Mouse (Mus musculus): ENCODE measurements around the gene Hgd. TPM values are rescaled to one million over a fixed set of nuclear protein-coding genes. Genes with fewer than 3 reads are reported as not detected.

The Hgd gene
- polyA plus RNA-seq, 1 experiment from 2014 or later, result 51.7 TPM

DNA sequence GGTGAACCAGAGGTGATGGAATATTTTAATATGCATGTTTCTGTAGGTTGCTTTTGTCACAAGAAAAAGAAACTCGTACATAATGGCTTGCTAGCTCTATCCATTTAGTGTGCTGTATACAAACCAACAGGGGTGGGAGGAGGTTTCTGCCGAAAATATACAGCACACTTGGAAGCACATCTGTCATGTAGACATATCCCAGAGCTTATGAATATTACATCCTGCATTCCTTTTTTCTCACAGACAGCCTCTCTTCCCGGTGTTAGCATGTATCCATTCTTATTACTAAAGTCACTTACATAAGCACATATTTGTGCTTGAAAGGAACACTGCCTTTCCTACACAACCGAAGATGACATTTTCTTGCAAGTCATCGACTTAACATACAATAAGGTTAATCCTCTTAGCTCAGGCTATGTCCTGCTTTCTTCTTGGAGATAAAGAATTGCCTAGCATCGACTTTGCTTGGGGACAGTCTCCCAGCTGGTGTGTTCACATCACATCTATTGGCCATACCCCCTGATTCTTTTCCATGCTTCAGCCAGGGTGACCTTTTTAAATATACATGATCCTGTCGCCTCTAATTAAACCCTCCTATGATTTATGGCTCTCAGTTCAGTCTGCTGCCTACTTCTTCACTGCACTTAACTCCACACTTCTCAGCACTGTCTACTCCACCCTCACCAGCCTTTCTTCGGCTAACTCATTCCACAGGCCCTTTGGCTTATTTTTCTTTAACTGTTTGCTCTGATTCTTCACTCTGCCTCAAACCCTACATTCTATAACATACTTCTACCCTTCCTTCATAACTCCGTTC lies 83.9 kb downstream of the Hgd start:
- no peak for TF ChIP-seq CTCF (IDR thresholded peaks at IDR 0.05; ENCODE audit: low read depth)
- DNase-seq (ENCODE audit: low spot score), result no peak
- Histone ChIP-seq H3K27me3 (ENCODE audit: insufficient read depth, low read length) (no peaks in the 10 kb centered on the region), H3K4me3 (replicated peaks; ENCODE audit: low read depth, low read length) (no peak overlapping the region), H3K4me1 (replicated peaks; ENCODE audit: insufficient read depth, low read length) (no peaks in the 10 kb centered on the region), H3K9me3 (replicated peaks; ENCODE audit: low read length) (no peaks in the 10 kb centered on the region), H3K27ac (no peak overlapping the region), H3K4me2 (ENCODE audit: low read length) (no peak overlapping the region), H3K36me3 (ENCODE audit: insufficient read depth, low read length) (no peaks in the 10 kb centered on the region), H3K9ac (ENCODE audit: low read depth, low read length) (no peak overlapping the region)
- 76% methylated on average over 9 of the region's 9 CpGs for WGBS
- ATAC-seq (replicated peaks; ENCODE audit: low FRiP score, low read depth), result no peak

DNA sequence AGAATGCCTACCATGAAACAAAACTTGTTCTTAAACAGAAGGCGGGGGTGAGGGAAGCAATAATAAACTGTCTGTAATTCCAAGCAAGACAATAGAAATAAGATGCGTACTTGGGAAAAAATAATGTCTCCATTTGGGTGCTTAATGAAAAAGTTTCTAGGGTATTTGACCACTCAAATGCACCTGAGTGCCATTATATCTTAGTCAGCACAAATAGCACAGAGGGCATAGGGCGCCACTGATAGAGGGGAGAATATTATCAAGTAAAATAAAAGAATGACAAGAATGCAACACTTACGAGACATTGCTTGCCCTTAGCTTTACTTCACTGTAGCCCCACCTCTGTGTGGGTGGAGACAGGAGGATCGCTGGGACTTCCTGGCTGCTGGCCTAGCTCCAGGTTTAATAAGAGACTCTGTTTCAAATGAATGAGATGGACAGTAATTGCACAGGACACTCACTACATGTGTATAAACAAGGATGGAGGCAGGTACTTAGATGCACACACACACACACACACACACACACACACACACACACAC lies 85.5 kb downstream of the Hgd start:
- Histone ChIP-seq H3K27ac (no peak overlapping the region), H3K9me3 (replicated peaks; ENCODE audit: low read length) (no peaks in the 10 kb centered on the region), H3K4me1 (replicated peaks; ENCODE audit: insufficient read depth, low read length) (no peaks in the 10 kb centered on the region), H3K27me3 (ENCODE audit: insufficient read depth, low read length) (no peaks in the 10 kb centered on the region), H3K36me3 (ENCODE audit: insufficient read depth, low read length) (no peaks in the 10 kb centered on the region), H3K4me3 (replicated peaks; ENCODE audit: low read depth, low read length) (no peak overlapping the region), H3K9ac (ENCODE audit: low read depth, low read length) (no peak overlapping the region), H3K4me2 (ENCODE audit: low read length) (no peak overlapping the region)
- DNase-seq (ENCODE audit: low spot score) (no peak), ATAC-seq (replicated peaks; ENCODE audit: low FRiP score, low read depth) (no peak)
- TF ChIP-seq CTCF (IDR thresholded peaks at IDR 0.05; ENCODE audit: low read depth), result no peak
- WGBS, result 59% methylated on average over 5 of the region's 5 CpGs

DNA sequence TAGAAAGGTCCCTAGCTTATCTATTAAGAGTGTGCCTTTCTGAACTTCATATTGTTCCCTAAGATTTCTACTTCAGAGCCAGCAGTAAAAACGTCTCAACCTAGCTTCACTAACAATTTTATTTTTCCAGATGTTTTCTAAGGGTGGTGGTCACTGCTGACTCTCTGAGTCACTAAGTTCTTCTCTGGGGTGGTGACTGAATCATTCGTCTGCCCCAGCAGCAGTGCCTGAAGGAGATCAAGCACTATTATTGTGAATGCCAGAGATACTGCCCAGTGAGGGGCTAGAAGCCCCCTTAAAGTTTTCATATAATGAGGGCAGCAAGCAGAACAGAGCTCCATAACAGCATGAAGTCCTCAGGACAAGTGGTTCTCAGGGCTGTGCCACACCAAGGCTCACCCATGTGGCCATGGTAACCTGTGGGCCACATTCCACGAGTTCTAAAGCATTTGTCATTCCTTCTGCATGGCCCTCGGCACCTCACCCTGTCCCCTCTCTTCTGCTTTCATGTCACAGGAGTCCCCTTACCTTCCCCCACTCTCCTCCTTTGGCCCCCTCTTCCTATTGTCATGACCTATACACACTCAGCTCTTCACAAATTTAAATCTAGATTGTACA lies 90.8 kb downstream of the Hgd start:
- Histone ChIP-seq H3K4me3 (replicated peaks; ENCODE audit: low read depth, low read length) (no peak overlapping the region), H3K9me3 (replicated peaks; ENCODE audit: low read length) (no peaks in the 10 kb centered on the region), H3K27ac (no peak overlapping the region), H3K9ac (ENCODE audit: low read depth, low read length) (no peak overlapping the region), H3K4me2 (ENCODE audit: low read length) (no peak overlapping the region), H3K4me1 (replicated peaks; ENCODE audit: insufficient read depth, low read length) (no peaks in the 10 kb centered on the region), H3K27me3 (ENCODE audit: insufficient read depth, low read length) (no peaks in the 10 kb centered on the region), H3K36me3 (ENCODE audit: insufficient read depth, low read length) (no peaks in the 10 kb centered on the region)
- ATAC-seq (replicated peaks; ENCODE audit: low FRiP score, low read depth) (no peak), DNase-seq (ENCODE audit: low spot score) (no peak)
- no peak for TF ChIP-seq CTCF (IDR thresholded peaks at IDR 0.05; ENCODE audit: low read depth)
- WGBS, result 36% methylated on average over 4 of the region's 4 CpGs

DNA sequence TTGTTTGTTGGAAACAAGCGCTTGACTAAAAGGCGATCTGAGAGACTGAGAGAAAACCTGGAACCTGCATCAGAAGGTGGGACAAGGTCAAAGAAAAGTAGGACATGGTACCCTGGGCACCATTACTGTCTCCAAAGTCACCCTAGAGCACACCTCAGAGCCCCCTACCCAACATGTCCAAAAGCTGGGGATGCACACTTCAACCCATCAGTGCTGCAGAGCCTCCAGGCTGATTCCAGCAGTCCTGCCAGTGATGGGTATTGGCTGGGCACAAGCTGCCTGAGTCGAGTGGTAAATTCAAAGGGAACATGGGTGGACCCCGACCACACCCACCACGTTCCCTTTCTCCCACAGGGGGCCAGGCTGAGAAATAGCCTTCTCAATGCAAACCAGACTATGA lies 95.4 kb downstream of the Hgd start:
- ATAC-seq (replicated peaks; ENCODE audit: low FRiP score, low read depth) (no peak), DNase-seq (ENCODE audit: low spot score) (no peak)
- Histone ChIP-seq H3K27ac (no peak overlapping the region), H3K4me1 (replicated peaks; ENCODE audit: insufficient read depth, low read length) (0 out of 2 replicates have a peak, but pooled peaks cover 9% of the 10 kb centered on the region), H3K36me3 (ENCODE audit: insufficient read depth, low read length) (no peaks in the 10 kb centered on the region), H3K9me3 (replicated peaks; ENCODE audit: low read length) (no peaks in the 10 kb centered on the region), H3K27me3 (ENCODE audit: insufficient read depth, low read length) (no peaks in the 10 kb centered on the region), H3K4me3 (replicated peaks; ENCODE audit: low read depth, low read length) (no peak overlapping the region), H3K4me2 (ENCODE audit: low read length) (no peak overlapping the region), H3K9ac (ENCODE audit: low read depth, low read length) (no peak overlapping the region)
- WGBS, result 88% methylated on average over 5 of the region's 5 CpGs
- no peak for TF ChIP-seq CTCF (IDR thresholded peaks at IDR 0.05; ENCODE audit: low read depth)

DNA sequence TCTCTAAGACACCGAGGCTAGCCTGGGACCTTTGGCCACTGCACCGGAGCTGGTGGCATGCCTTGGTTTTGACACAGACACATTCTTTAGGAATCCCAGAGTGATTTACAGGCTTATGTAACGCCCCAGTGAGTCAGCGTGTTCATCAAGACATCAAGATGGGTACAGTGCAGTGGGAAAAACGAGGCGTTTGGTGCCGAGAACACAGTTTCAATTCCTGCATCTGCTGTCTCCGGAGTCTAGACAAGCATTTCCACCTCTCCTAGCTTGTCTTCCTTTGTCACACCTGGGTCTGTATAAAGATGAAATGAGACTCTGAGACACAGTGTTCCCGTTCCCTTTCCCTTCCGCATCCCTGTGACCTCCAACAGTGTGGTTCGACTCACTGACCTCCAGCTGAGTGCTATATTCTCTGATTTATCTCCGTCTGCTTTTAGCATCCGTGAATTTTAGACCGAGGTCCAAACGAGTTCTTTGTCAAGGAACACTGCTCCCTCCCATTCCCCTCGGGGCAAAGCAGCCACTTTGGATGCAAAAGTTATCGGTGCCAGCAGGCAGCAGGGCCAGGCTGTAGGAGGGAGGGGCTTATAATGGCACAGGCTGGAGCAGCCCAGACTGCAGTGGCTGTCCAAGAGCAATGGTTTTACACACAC lies 96.2 kb downstream of the Hgd start:
- Histone ChIP-seq H3K4me2 (ENCODE audit: low read length) (peak overlapping the region; percentile 39), H3K4me1 (replicated peaks; ENCODE audit: insufficient read depth, low read length) (0 out of 2 replicates have a peak, but pooled peaks cover 9% of the 10 kb centered on the region), H3K9ac (ENCODE audit: low read depth, low read length) (no peak overlapping the region), H3K4me3 (replicated peaks; ENCODE audit: low read depth, low read length) (no peak overlapping the region), H3K27me3 (ENCODE audit: insufficient read depth, low read length) (no peaks in the 10 kb centered on the region), H3K27ac (peak overlapping the region; percentile 61; the same call in 1 of the 2 replicates), H3K9me3 (replicated peaks; ENCODE audit: low read length) (no peaks in the 10 kb centered on the region), H3K36me3 (ENCODE audit: insufficient read depth, low read length) (no peaks in the 10 kb centered on the region)
- DNase-seq (ENCODE audit: low spot score) (peak; percentile 50), ATAC-seq (replicated peaks; ENCODE audit: low FRiP score, low read depth) (peak; percentile 80)
- no peak for TF ChIP-seq CTCF (IDR thresholded peaks at IDR 0.05; ENCODE audit: low read depth)
- 22% methylated on average over 17 of the region's 17 CpGs for WGBS

DNA sequence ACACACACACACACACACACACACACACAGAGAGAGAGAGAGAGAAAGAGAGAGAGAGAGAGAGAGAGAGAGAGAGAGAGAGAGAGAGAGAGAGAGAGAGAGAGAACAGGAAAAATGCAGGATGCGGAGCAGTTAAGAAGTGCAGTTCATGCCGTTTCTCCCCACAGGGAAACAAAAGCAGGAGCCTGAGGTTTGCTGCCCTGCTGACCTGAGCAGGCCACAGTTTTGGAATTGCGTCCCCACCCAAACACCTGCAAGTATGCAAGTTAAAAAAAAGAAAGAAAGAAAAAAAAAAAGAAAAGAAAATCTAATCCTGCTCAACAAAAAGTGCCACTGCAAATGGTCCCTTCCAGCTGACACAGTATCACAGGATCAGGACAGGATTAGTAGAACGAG lies 96.7 kb downstream of the Hgd start:
- 38% methylated on average over 4 of the region's 4 CpGs for WGBS
- Histone ChIP-seq H3K4me3 (replicated peaks; ENCODE audit: low read depth, low read length) (no peak overlapping the region), H3K27ac (no peak overlapping the region), H3K36me3 (ENCODE audit: insufficient read depth, low read length) (no peaks in the 10 kb centered on the region), H3K9ac (ENCODE audit: low read depth, low read length) (no peak overlapping the region), H3K4me2 (ENCODE audit: low read length) (peak overlapping the region; percentile 39; the same call in 1 of the 2 replicates), H3K27me3 (ENCODE audit: insufficient read depth, low read length) (no peaks in the 10 kb centered on the region), H3K9me3 (replicated peaks; ENCODE audit: low read length) (no peaks in the 10 kb centered on the region), H3K4me1 (replicated peaks; ENCODE audit: insufficient read depth, low read length) (0 out of 2 replicates have a peak, but pooled peaks cover 9% of the 10 kb centered on the region)
- no peak for TF ChIP-seq CTCF (IDR thresholded peaks at IDR 0.05; ENCODE audit: low read depth)
- ATAC-seq (replicated peaks; ENCODE audit: low FRiP score, low read depth) (no peak), DNase-seq (ENCODE audit: low spot score) (no peak)

All from kidney, postnatal 0 days (tissue).